ENCODE assay signal across 9 mouse cellular contexts in genomic region chr11:95119990-95120632, GRCm38 (mm10). TPM values are rescaled to one million over a fixed set of nuclear protein-coding genes. Genes with fewer than 3 reads are reported as not detected.
A peak's percentile ranks its signal among the peaks of the same experiment; 100 is the strongest.
DNase-seq lines count a peak whose midpoint lies in the region; ATAC-seq and TF ChIP-seq lines count a peak whose summit lies in the region.
"Had no signal": no experiment of that assay in that cellular context is flagged by ENCODE, and none has a peak within 500 bp of the region (broad histone marks: within the 10 kb centered on the region; RNA-seq: fewer than 3 reads in every experiment).

TSS of gene Dlx3 (plus strand) at chr11:95120119.

- intact Hi-C loops in heart, postnatal 10 days (cut with DNase I) = loop anchor here (2.0 kb wide), 1 partner anchor 401 kb away; no protein-coding TSS in a partner anchor

- no peak for DNase-seq in kidney, adult 9 months
- peak; percentile 75 for DNase-seq in brain, embryonic 14.5 days (ENCODE audit: low read depth)
- DNase-seq in heart, postnatal 10 days = peak; percentile 57
- DNase-seq in liver, embryonic 13.5 days = no peak
- DNase-seq in testis, postnatal 10 days (ENCODE audit: low spot score) = peak; percentile 58
- DNase-seq in gastrocnemius, postnatal 4 days (ENCODE audit: low spot score in 2 of 2) = no peak
- no peak for DNase-seq in urinary bladder, adult 2 months (ENCODE audit: low spot score)

- peak within 1 kb of the TSS; percentile 62 for H3K4me2 ChIP-seq in kidney, embryonic 14.5 days (replicated peaks; ENCODE audit: low read depth, low read length)
- H3K4me2 ChIP-seq in liver, embryonic 13.5 days = peak within 1 kb of the TSS; percentile 46; the same call in 1 of the 2 replicates

- TF ChIP-seq POLR2A in brain, embryonic 14.5 days (IDR thresholded peaks at IDR 0.05; ENCODE audit: borderline replicate concordance, extremely low read depth, insufficient read depth, insufficient read length, poor library complexity, severe bottlenecking) = 0 out of 2 replicates have a peak, but pooled peaks have one; percentile 28

- no peaks in the 10 kb centered on the region for H3K36me3 ChIP-seq in kidney, embryonic 14.5 days (ENCODE audit: control insufficient read depth, insufficient read depth, low read length)
- H3K36me3 ChIP-seq in liver, embryonic 13.5 days = no peaks in the 10 kb centered on the region

- peaks cover 66% of the 10 kb centered on the region for H3K27me3 ChIP-seq in kidney, embryonic 14.5 days (ENCODE audit: control insufficient read depth, insufficient read depth, low read length)
- H3K27me3 ChIP-seq in liver, embryonic 13.5 days = peaks cover 80% of the 10 kb centered on the region

- TF ChIP-seq CTCF in brain, embryonic 14.5 days (IDR thresholded peaks at IDR 0.05; ENCODE audit: borderline replicate concordance, extremely low read depth, insufficient read depth, insufficient read length) = no peak

- peak within 1 kb of the TSS; percentile 18; the same call in 1 of the 2 replicates for H3K9ac ChIP-seq in kidney, embryonic 14.5 days (ENCODE audit: low read depth, low read length)
- H3K9ac ChIP-seq in liver, embryonic 13.5 days = no peak within 1 kb of the TSS

- no peak within 1 kb of the TSS for H3K27ac ChIP-seq in kidney, embryonic 14.5 days (ENCODE audit: low read depth, low read length)
- H3K27ac ChIP-seq in liver, embryonic 13.5 days = no peak within 1 kb of the TSS

- WGBS in kidney, embryonic 14.5 days = under 1% methylated on average over 55 of the region's 55 CpGs
- 2% methylated on average over 52 of the region's 55 CpGs for WGBS in liver, embryonic 13.5 days (ENCODE audit: insufficient replicate concordance)

- H3K9me3 ChIP-seq in kidney, embryonic 14.5 days (ENCODE audit: control insufficient read depth, low read length) = no peaks in the 10 kb centered on the region
- no peaks in the 10 kb centered on the region for H3K9me3 ChIP-seq in liver, embryonic 13.5 days (replicated peaks)

- ATAC-seq in kidney, embryonic 14.5 days (ENCODE audit: low FRiP score, low TSS enrichment) = peak; percentile 34
- no peak for ATAC-seq in liver, embryonic 13.5 days (ENCODE audit: low read depth)

- H3K4me3 ChIP-seq in kidney, embryonic 14.5 days (ENCODE audit: low read length) = peak within 1 kb of the TSS; percentile 39
- H3K4me3 ChIP-seq in liver, embryonic 13.5 days (replicated peaks) = peak within 1 kb of the TSS; percentile 21; the same call in 1 of the 2 replicates

- peaks cover 15% of the 10 kb centered on the region; the same call in 1 of the 2 replicates for H3K4me1 ChIP-seq in kidney, embryonic 14.5 days (ENCODE audit: control insufficient read depth, insufficient read depth, low read length)
- no peaks in the 10 kb centered on the region; the same call in 1 of the 2 replicates for H3K4me1 ChIP-seq in liver, embryonic 13.5 days (replicated peaks)

RNA-seq across cellular contexts. Expression of gene Dlx3, which starts in this region (rescaled TPM):
- polyA plus RNA-seq in kidney, embryonic 14.5 days (2014; fragmentation: Nextera tagmentation; extraction: Ambion mirVana) = 0.71 and 1.2 TPM in 2 replicates
- polyA plus RNA-seq in brain, embryonic 14.5 days (2012; rRNA removed) = 0.26 and 0.92 TPM in 2 replicates
- total RNA-seq in heart, postnatal 10 days (2021) = not detected
- 0.03 TPM in 2 replicates for polyA plus RNA-seq in liver, embryonic 13.5 days (2015; fragmentation: Nextera tagmentation; extraction: Ambion mirVana)
- under 1 TPM; 0.34 to 0.60 TPM for total RNA-seq in gastrocnemius, postnatal 4 days (2021)
- 0.39 and 0.41 TPM in 2 replicates for polyA plus RNA-seq in urinary bladder, adult 2 months (2012; rRNA removed)
- total RNA-seq: left cerebral cortex, postnatal 10 days had no signal

Comparison
In these comparisons a context has a peak if more than half of its experiments do, and no peak if none do; other contexts are left out.
1. Peak in DNase-seq in brain, embryonic 14.5 days; RNA of the gene not detected or under 1 TPM.
2. Peak in DNase-seq in heart, postnatal 10 days; RNA of the gene not detected or under 1 TPM.